Mouse (Mus musculus) ES-Bruce4 (cell line): Measurements from ENCODE around the gene Smarca4. TPM values are rescaled to one million over a fixed set of nuclear protein-coding genes. Genes with fewer than 3 reads are reported as not detected.
"Not testable (repeated sequence)": the region's sequence is repeated elsewhere in the genome, so short reads cannot be mapped to it uniquely, and the experiment has no call there.

Source experiments
- H3K27ac ChIP-seq: 2 replicates; pipeline ENCODE4 v1.5.1; 2012; ENCODE audit warnings: low read length, inconsistent platforms; ENCODE audit not compliant: insufficient read depth
- H3K27me3 ChIP-seq: 2 replicates; pipeline ENCODE4 v1.6.1; 2012; ENCODE audit warnings: mild to moderate bottlenecking, low read length, inconsistent platforms; ENCODE audit not compliant: control insufficient read depth, poor library complexity, insufficient read depth, severe bottlenecking
- H3K36me3 ChIP-seq: 2 replicates; pipeline ENCODE4 v1.6.1; 2012; ENCODE audit warnings: inconsistent platforms, mild to moderate bottlenecking, low read length, moderate library complexity; ENCODE audit not compliant: control insufficient read depth, poor library complexity, insufficient read depth, severe bottlenecking
- H3K4me1 ChIP-seq: one replicate; pipeline ENCODE4 v1.8.1; 2011; ENCODE audit warnings: low read length; ENCODE audit not compliant: control insufficient read depth, insufficient read depth
- H3K4me3 ChIP-seq: 2 replicates; pipeline ENCODE4 v1.5.1; 2011; ENCODE audit warnings: low read depth, mild to moderate bottlenecking, low read length
- H3K9ac ChIP-seq: 2 replicates; pipeline ENCODE4 v1.6.1; 2012; ENCODE audit warnings: low read depth, mild to moderate bottlenecking, inconsistent platforms; ENCODE audit not compliant: poor library complexity, severe bottlenecking
- H3K9me3 ChIP-seq: replicated peaks from 2 replicates; pipeline ENCODE4 v1.6.1; 2012; ENCODE audit warnings: mild to moderate bottlenecking, low read length, inconsistent platforms; ENCODE audit not compliant: control insufficient read depth, poor library complexity, insufficient read depth, severe bottlenecking
- CTCF ChIP-seq: IDR thresholded peaks from one replicate; pipeline ENCODE4 v1.8.1; 2011; ENCODE audit warnings: low read depth, low read length
- EP300 ChIP-seq: IDR thresholded peaks from 2 replicates; pipeline ENCODE4 v1.6.1; 2011; ENCODE audit warnings: low read depth, low read length; ENCODE audit not compliant: insufficient read depth
- POLR2A ChIP-seq: IDR thresholded peaks from one replicate; pipeline ENCODE4 v1.8.1; 2011; ENCODE audit warnings: low read length; ENCODE audit not compliant: insufficient read depth
- polyA plus RNA-seq: library from polyadenylated mRNA; stranded (reverse); fragments of >200 nt; gene quantifications from 2 replicates; pipeline ENCODE4 v1.2.4, GENCODE M21; 2011; ENCODE audit warnings: low read depth; ENCODE audit not compliant: missing spikeins, insufficient read depth, insufficient read length

Smarca4 gene
- polyA plus RNA-seq, 1 experiment, result 100.0 TPM

DNA sequence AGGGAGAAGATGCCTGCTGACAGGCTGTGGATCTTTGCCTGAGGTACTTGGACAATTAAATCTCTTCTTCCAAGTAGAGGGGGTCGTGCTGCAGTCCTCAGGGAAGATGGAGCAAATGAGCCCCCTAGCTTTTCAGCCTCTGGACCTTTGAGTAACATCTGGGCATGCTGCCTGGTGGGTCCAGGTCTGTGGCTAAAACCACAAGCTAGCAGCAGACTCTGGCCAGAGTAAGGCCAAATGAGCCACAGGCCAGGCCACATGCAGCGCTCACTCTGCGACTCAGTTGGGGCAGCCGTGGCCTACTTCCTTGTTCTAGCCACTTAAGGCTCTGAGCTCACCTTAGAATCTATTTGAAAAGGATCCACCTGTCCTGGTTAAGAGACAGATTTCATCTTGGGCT, 76.5 kb downstream of the Smarca4 start:
- H3K9me3 ChIP-seq, result no peaks in the 10 kb centered on the region
- H3K4me3 ChIP-seq, result no peak overlapping the region
- no peaks in the 10 kb centered on the region for H3K27me3 ChIP-seq
- no peak overlapping the region for H3K9ac ChIP-seq
- H3K4me1 ChIP-seq, result no peaks in the 10 kb centered on the region
- H3K36me3 ChIP-seq, result peaks cover 8% of the 10 kb centered on the region; the same call in 1 of the 2 replicates
- H3K27ac ChIP-seq, result no peak overlapping the region
- no peak for TF ChIP-seq CTCF
- TF ChIP-seq POLR2A, result no peak
- no peak for TF ChIP-seq EP300

DNA sequence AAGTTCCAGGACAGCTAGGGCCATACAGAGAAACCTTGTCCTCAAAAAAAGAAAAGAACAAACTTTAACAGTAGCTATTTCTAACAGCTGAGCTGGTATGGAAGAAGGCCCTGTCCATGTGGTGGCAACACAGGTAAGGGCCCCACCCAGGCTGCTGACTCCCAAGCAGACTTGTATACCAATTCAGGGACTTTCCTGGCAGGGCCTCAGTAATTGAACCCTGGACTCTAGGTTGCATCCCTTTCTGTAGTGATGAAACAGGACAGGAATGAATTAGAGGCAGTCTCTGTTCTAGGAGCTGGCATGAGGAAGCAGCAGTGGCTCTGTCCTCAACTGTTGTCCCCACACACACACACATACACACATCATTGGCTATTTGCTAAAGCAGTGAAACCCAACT, 78.1 kb downstream of the Smarca4 start:
- TF ChIP-seq EP300, result no peak
- no peak for TF ChIP-seq POLR2A
- no peak for TF ChIP-seq CTCF
- no peaks in the 10 kb centered on the region for H3K9me3 ChIP-seq

DNA sequence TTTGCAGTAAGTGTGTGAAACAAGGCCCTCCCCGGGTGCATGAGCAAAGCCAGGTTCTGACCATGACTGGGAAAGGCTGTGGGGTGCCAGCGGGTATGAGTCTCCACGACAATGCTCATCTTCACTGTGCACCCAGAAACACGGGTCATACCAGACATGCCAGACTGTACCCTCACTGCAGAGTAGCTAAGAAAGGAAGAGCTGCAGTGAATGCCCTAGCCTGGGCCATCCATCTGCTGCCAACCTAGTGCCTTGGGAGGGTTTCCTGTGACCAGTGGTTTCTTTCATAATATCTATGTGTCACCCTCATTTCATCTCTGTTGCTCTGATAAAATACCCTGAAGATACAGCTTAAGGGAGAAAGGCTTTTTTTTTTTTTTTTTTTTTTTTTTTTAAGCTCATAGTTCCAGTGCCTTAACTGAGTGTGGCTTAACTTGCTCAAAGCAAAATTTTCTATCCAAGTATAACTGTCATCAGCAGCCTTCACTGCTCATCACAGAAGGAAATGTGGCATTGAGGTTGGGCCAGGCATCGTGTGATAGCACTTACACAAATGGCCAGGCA, 79.3 kb downstream of the Smarca4 start:
- TF ChIP-seq EP300 (no peak), CTCF (no peak), POLR2A (no peak)
- Histone ChIP-seq H3K9me3 (no peaks in the 10 kb centered on the region), H3K4me3 (no peak overlapping the region), H3K36me3 (peaks cover 10% of the 10 kb centered on the region; the same call in 1 of the 2 replicates), H3K27ac (no peak overlapping the region), H3K9ac (no peak overlapping the region), H3K4me1 (no peaks in the 10 kb centered on the region), H3K27me3 (no peaks in the 10 kb centered on the region)

More for the DNA sequence above, 78.1 kb downstream of the Smarca4 start:
- Histone ChIP-seq H3K27ac (no peak overlapping the region), H3K9ac (no peak overlapping the region), H3K4me1 (no peaks in the 10 kb centered on the region), H3K27me3 (no peaks in the 10 kb centered on the region), H3K36me3 (peaks cover 6% of the 10 kb centered on the region; the same call in 1 of the 2 replicates), H3K4me3 (no peak overlapping the region)

DNA sequence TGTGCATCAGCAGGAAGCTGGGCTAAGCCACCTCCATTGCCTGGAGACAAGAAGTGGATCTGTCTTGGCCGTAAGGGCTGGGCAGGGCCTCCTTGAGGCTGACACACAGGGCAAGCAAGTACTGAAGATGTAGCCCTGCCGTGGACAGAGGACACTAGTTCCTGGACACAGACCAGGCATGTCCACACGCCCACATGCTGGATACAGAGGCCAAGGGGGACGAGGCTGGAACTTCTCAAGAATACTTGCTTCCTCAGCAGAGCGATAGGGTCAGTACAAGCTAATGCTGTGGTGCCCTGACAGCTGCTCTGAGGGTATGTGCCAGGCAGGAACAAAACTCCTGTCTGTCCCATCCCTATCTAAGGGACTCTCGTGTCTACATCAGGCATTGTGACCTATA, 81.2 kb downstream of the Smarca4 start:
- H3K9ac ChIP-seq, result no peak overlapping the region
- H3K4me3 ChIP-seq, result no peak overlapping the region
- no peaks in the 10 kb centered on the region for H3K27me3 ChIP-seq
- TF ChIP-seq POLR2A (no peak), CTCF (no peak)
- no peak overlapping the region for H3K27ac ChIP-seq
- no peaks in the 10 kb centered on the region for H3K4me1 ChIP-seq
- peaks cover 22% of the 10 kb centered on the region for H3K36me3 ChIP-seq
- no peaks in the 10 kb centered on the region for H3K9me3 ChIP-seq

DNA sequence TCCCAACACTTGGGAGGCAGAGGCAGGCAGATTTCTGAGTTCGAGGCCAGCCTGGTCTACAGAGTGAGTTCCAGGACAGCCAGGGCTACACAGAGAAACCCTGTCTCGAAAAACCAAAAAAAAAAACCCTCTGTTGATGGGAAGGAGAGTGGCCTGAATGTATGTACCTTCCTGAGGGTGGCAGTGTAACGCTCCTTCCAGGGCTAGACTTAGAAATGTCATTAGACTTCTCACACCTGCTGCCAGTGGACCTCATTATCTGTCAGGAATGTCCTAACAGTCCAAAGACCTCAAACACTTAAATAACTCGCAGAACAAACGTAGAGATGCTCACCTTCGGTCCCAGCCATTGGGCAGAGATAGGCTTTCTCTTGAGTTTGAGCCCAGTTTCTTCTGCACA, 83.3 kb downstream of the Smarca4 start:
- not testable (repeated sequence) for H3K9me3 ChIP-seq, H3K27ac ChIP-seq, H3K27me3 ChIP-seq, H3K4me1 ChIP-seq, H3K4me3 ChIP-seq, H3K9ac ChIP-seq
- peaks cover 34% of the 10 kb centered on the region for H3K36me3 ChIP-seq

DNA sequence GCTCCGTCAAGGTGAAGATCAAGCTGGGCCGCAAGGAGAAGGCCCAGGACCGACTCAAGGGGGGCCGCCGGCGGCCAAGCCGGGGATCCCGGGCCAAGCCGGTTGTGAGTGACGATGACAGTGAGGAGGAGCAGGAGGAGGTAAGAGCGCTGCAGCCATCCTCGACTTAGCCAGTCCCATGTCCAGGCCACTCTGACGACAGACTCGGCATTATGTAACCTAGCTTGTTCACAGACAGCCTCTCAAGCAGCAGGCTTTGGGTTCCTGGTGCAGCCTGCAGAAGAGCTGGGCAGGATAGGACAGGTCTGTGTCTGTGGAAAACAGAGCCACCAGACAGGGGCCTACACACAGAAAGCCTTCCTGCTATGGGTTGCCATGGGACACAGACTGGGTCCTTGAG, 85.1 kb downstream of the Smarca4 start:
- Histone ChIP-seq H3K27ac (no peak overlapping the region), H3K36me3 (peaks cover 33% of the 10 kb centered on the region), H3K9ac (no peak overlapping the region), H3K27me3 (no peaks in the 10 kb centered on the region), H3K4me3 (no peak overlapping the region), H3K9me3 (no peaks in the 10 kb centered on the region), H3K4me1 (no peaks in the 10 kb centered on the region)
- TF ChIP-seq CTCF (no peak), EP300 (no peak), POLR2A (no peak)
